ENCODE assay signal across 24 mouse cellular contexts in genomic region chr2:69582861-69583260, GRCm38 (mm10). TPM values are rescaled to one million over a fixed set of nuclear protein-coding genes. Genes with fewer than 3 reads are reported as not detected.
"Had no signal": no experiment of that assay in that cellular context is flagged by ENCODE, and none has a peak within 500 bp of the region (broad histone marks: within the 10 kb centered on the region; RNA-seq: fewer than 3 reads in every experiment).

No protein-coding gene starts in this region.

- H3K4me3 ChIP-seq: layer of hippocampus, adult 2 months; limb, embryonic 12.5 days; limb, embryonic 15.5 days; midbrain, embryonic 15.5 days; neural tube, embryonic 12.5 days; neural tube, embryonic 15.5 days; stomach, embryonic 15.5 days had no signal

- H3K36me3 ChIP-seq: limb, embryonic 12.5 days; limb, embryonic 15.5 days; midbrain, embryonic 12.5 days; midbrain, embryonic 15.5 days; neural tube, embryonic 12.5 days; neural tube, embryonic 15.5 days; stomach, embryonic 15.5 days had no signal

- DNase-seq: kidney, postnatal 10 days; layer of hippocampus, adult 9-11 months; layer of hippocampus, postnatal 36 days; left cerebral cortex, postnatal 4 days; liver, postnatal 0 days; lung, embryonic 14.5 days; retina, postnatal 1 day; right cerebral cortex, postnatal 25 days; spleen, adult 18-20 months; thymus, postnatal 36 days had no signal

- H3K9ac ChIP-seq: limb, embryonic 12.5 days; limb, embryonic 15.5 days; liver, embryonic 14.5 days; liver, postnatal 0 days; lung, embryonic 14.5 days; midbrain, embryonic 12.5 days; midbrain, embryonic 15.5 days; neural tube, embryonic 12.5 days; neural tube, embryonic 15.5 days; stomach, embryonic 15.5 days had no signal

- ATAC-seq: intestine, postnatal 0 days; liver, postnatal 0 days; lung, postnatal 0 days; midbrain, embryonic 15.5 days had no signal

- H3K27ac ChIP-seq: layer of hippocampus, adult 2 months; limb, embryonic 12.5 days; limb, embryonic 15.5 days; liver, embryonic 14.5 days; macrophage; midbrain, embryonic 12.5 days; midbrain, embryonic 15.5 days; neural tube, embryonic 12.5 days; neural tube, embryonic 15.5 days; stomach, embryonic 15.5 days had no signal

- H3K4me2 ChIP-seq: limb, embryonic 12.5 days; limb, embryonic 15.5 days; liver, embryonic 11.5 days; lung, embryonic 14.5 days; midbrain, embryonic 15.5 days; neural tube, embryonic 12.5 days; neural tube, embryonic 15.5 days; stomach, embryonic 15.5 days had no signal

- H3K9me3 ChIP-seq: limb, embryonic 12.5 days; limb, embryonic 15.5 days; midbrain, embryonic 12.5 days; midbrain, embryonic 15.5 days; neural tube, embryonic 12.5 days; neural tube, embryonic 15.5 days; stomach, embryonic 15.5 days had no signal

RNA-seq across cellular contexts. Expression of gene Lrp2, which starts 3.0 kb away (rescaled TPM):
- total RNA-seq: megakaryocyte, adult 5-6 weeks had no signal
- polyA plus RNA-seq: limb, embryonic 12.5 days; limb, embryonic 15.5 days; macrophage had no signal
